Mouse (Mus musculus): Measurements from ENCODE around the gene Ahsa1.

DNA sequence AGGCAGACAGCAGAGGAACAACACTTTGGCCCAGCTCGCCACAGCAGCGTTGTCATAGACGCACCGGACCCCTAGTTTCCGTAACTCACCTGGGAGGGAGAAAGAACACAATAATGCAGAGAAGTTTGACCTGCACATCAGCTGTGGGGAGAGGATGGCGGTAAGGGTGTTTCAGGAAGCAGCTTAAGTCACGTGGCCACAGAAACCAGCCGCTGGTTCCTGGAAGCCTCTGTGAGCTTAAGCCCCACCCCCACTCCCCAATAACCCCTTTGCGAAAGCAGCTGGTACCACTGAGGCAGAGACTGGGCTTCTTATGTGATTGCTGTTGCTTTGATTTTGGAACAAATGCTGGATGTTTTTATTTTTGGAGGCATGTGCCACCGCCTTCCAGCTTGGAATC is 41.3 kb upstream of the Ahsa1 start:
- TF ChIP-seq CTCF (IDR thresholded peaks at IDR 0.05; ENCODE audit: borderline replicate concordance, control insufficient read depth, extremely low read depth, insufficient read depth, low read length, poor library complexity) (no peak), POLR2A (IDR thresholded peaks at IDR 0.05; ENCODE audit: control insufficient read depth, extremely low read depth, insufficient read depth, low read length, poor library complexity) (no peak)

All from thymus, adult 2 months (tissue).